Mouse (Mus musculus): ENCODE measurements at regions not wholly inside any gene's neighbourhood (a gene's known extent, or its start where the extent isn't known, plus 50 kb on each side); places are given as distances from the start of the nearest gene placed in this dataset.

DNA sequence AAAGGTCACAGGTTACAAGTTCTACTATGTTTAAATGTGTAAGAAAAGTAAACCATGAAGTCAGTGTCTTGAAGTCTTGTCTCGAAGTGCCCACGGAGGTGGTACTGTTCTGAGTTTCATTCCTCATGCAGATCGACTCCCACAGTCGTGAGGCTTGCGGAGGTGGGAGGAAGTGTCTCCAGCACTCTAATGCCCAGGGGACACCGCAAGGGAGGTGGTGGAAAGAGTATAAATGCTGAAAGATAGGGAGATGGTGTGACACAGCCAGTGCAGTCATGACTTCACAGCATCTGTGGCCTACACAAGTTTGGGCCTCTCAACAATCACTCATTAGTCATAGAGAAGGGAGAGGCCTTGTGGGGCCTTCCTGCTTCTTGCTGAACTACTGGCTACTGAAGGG lies 112.8 kb upstream of the Adra1d start:
- DNase-seq (ENCODE audit: low read depth, low spot score) = no peak

DNA sequence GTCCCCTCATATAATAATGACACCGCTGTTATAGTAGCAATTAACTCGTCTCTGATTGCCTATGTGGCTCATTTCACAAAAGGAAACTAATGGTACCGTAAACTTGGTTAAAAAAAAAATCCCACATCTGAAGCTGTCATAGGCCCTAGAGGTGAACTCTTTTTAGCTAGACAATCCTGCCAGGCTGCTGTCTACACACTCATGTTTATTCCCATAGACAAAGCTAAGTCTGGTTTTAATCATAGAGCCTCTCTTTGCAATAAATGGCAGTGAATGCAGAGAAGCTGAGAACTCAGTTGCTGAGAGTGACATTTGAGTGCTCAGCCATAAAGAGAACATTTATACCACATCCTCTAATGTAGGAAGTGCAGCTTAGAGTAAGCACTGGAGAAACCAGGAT lies 111.3 kb upstream of the Adra1d start:
- DNase-seq (ENCODE audit: low read depth, low spot score) = no peak

DNA sequence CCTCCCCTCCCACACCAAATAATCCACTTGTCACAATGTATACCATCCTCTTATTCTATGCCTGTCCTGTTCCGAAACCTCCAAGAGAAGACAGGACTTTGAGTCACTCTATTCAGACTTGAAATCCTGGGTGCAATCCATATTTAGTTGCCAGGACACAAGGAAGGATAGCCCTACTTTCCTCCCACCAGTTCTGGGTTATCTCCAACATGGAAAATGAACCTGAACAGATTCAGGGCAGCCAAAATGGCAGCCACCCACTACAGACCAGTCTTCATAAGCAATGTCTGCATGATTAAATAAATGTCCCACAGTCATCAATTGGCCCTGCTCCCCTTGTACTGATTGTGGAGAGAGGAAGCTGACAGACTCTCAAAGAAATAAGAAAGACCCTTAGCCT lies 110.6 kb upstream of the Adra1d start:
- DNase-seq (ENCODE audit: low read depth, low spot score) = no peak

DNA sequence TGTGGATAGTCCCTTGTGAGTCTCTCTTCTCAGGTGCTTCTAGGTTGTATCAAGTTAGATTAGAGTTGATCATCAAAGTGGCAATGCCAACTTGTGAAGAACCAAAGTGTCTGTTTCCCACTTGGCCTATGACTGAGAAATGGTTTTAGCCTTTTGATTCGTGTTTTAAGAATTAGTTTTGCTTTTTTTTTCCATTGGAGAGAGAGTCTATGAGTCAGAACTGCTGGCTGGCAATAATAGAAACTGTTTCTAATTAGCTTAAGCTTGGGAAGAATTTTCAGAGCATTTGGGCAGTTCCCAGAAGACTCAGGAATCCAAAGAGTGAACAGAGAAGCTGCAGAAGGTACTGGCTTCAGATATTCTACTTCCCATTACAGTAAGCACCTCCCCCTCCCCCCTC lies 110.1 kb upstream of the Adra1d start:
- DNase-seq (ENCODE audit: low read depth, low spot score) = no peak

GRCm38 (mm10) chr2:131670876-131671275 lies 108.8 kb upstream of the Adra1d start:
- DNase-seq (ENCODE audit: low read depth, low spot score) = no peak

DNA sequence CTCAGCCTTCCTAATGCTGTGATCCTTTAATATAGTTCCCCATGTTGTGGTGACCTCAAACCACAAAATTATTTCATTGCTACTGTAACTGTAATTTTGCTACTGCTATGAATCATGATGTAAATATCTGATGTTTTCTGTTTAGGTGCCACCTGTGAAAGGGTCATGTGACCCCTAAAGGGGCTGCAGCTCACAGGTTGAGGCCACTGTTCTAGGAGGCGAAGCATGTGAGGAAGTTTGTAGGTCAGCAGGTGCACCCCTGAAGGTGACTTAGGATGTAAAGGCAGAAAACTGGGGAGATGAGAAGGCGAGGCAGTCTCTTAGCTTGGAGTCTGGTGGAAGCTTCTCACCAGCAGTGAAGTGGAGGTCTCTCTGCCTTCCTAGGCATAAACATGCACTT lies 105.8 kb upstream of the Adra1d start:
- no peak for DNase-seq (ENCODE audit: low read depth, low spot score)

- DNase-seq (ENCODE audit: low read depth, low spot score) = no peak
Measured at GRCm38 (mm10) chr2:131666841-131667364, 104.8 kb upstream of the Adra1d start.

DNA sequence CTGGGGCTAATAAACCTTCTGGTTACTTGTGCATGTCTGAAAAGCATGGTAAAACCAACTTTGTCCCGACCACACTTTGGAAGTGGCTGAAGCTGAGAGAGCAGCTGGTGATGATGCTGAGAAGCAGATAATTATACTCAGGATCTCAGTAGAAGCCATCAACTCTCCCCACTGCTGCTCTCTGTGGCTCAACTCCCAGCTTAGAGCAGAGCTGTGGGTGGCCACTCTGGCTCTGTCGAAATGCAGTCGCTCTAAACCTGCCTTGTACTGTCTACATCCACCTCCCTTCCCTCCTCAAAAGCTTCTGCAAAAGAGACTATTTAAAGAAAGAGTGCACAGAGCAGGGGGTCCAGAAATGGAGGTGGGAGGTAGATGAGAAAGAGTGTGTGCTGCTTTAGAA lies 102.5 kb upstream of the Adra1d start:
- no peak for DNase-seq (ENCODE audit: low read depth, low spot score)

DNA sequence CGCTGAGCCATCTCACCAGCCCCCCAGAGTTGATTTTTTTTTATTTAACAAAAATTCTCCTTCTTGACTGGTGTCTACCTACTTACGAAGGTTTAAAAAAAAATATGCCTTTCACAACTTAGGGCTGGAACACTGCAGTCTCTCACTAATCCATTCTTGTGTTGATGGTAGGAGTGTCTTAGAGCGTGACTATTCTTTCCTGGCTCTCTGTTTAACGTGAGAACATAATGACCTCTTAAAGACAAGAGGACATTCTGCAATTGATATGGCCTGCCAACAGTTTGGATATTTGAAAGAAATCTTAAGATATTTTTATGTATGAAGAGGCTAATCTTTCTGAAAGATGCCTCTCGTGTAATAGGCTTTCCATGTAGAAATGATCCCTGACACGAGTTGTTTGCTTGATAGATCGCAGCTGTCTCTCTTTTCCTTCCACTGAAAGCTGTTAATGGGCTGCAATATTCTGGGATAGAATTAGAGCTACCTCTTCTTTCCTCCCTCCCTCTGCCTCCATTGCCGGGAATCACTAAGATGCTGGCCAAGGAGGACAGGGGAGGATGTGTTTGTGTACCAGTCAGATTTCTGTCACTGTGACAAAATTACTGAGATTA lies 101.2 kb upstream of the Adra1d start:
- no peak for DNase-seq (ENCODE audit: low read depth, low spot score)

DNA sequence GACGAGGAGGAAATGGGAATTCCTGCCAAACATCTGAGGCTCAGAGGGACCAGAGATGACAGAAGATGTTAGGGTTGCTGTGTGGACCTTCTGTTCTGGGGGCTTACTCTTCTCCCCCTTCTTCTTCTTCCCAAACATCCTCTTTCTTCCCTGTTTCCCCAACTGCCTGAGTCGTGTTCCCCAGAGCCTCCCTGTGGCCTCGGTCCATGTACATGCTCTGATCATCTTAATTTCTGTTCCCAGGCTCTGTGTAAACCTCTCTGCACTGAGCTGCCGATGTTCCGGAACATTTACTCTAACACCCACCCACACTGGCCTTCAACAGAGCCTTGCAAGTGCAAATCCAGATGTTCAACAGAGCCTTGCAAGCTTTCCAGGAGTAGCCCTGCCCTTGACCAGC lies 90.1 kb upstream of the Adra1d start:
- no peak for DNase-seq (ENCODE audit: low read depth, low spot score)

DNA sequence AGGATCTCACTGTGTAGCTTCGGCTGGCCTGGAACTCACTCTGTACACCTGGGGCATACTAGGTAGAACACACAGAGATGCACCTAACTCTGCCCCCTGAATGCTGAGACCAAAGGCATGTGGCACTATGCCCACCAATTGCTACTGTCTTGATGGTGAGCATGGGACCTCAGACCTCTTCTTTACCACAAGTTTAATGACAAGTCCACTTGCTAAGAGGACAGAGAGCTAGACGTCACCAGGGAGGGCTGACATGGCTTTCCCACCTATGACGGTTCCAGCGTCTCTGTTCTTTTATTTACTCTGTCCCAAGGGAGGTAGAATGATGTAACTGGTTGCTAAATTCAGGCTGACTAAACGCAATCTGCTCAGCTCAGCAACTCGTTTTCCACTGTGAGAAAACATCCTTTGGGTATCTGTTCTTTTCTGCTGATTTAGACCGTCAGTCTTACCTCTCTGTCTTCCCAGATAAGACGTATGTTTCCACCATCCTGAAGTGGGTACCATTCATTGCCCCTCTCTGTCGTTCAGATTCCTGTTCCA lies 88.6 kb upstream of the Adra1d start:
- no peak for DNase-seq (ENCODE audit: low read depth, low spot score)

DNA sequence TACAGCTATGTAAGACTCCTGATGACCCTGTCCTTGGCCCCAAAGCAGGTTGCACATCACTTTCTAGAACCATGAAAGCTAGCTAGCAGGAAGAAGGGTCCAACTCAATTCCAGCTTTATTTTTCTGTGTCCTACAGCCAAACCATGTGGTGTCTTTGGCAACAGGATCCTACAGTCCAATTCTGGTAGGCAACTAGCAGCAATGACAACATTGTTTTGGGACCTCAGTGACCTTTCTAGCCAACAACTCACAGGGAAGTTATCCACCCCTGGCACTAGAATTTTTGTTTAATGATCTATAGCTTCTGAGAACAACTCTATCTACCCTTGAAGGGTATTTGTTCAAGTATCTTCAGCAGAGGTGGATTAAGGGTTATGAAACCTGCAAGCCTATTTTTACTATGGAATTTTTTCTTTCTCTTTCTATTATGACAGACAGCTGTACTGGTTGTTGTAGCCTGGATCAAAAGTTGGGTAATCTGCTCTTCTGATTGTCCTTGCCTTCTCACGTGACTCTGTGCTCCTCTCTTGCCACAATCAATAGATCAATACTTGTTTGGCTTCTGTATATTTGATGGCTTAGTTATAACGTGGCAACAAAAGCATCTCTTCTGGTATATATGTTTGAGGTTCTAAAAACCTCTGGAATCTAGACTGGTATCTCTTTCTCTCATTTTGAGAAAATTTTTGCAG lies 82.2 kb upstream of the Adra1d start:
- DNase-seq (ENCODE audit: low read depth, low spot score) = no peak

DNA sequence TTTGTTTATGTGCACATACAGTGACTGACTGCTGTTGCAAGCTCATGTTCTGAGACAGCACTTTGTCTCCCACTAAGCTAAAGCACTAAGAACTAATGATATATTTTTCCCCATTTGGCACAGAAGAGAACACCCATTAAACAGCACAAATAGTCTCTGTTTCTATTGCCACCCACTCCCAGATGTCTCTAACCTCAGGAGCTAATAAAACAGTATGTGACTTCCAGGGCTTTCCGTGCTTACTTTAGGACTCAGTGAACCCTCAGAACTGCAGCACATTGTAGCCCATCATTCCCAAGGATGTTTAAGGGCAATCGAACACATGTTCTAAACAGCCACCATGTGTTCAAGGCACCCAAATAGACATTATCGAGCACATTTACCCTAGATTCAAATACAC lies 80.4 kb upstream of the Adra1d start:
- DNase-seq (ENCODE audit: low read depth, low spot score) = no peak

DNA sequence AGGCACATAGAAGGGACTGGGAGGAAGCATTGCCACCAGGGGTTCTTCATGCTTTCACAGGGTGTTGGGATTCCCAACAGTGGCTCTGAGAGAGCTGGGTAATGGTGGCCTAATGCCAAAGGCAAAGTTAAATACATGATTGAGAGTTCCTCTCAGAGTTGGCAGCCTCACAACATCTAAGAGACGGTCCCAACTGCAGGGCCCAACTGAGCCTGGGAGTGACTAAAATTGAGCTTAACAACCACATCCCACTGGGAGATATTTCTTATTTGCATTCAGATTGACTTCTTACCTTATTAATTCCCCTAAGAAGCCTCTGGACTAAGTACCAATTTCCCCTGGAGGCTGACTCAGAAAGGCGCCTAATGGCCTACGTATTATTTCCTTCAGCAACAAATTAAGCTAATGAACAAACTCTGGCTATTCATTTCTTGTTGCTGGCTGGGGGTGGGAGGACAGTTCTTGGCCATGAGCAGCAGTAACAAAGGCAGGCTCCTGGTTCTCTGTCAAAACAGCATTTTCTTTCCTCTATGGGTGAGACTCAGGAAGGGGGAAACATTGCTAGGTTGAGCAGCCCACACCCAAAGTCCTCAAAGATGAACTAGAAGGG lies 77.0 kb upstream of the Adra1d start:
- no peak for DNase-seq (ENCODE audit: low read depth, low spot score)

- DNase-seq (ENCODE audit: low read depth, low spot score) = no peak
Measured at GRCm38 (mm10) chr2:131635791-131636190, 73.7 kb upstream of the Adra1d start.

- no peak for DNase-seq (ENCODE audit: low read depth, low spot score)
Measured at GRCm38 (mm10) chr2:131617916-131618315, 55.8 kb upstream of the Adra1d start.

DNA sequence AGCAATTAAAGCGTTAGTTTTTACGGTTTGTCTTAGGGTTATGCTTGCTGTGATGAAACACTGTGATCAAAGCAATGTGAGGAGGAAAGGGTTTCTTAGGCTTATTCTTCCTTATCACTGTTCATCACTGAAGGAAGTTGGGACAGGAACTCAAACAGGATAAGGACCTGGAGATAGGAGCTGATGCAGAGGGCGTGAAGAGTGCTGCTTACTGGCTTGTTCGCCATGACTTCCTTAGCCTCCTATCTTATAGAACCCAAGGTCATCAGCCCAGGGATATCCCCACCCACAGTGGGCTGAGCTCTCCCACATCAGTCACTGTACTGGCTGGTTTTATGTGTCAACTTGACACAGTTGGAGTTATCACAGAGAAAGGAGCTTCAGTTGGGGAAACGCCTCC lies 50.4 kb upstream of the Adra1d start:
- no peak for DNase-seq (ENCODE audit: low read depth, low spot score)
